Mouse (Mus musculus) granulocyte monocyte progenitor cell, adult 5-6 weeks (primary cell): ENCODE measurements around the gene Tmem189. TPM values are rescaled to one million over a fixed set of nuclear protein-coding genes. Genes with fewer than 3 reads are reported as not detected.

Source experiments
- ATAC-seq: replicated peaks from 2 replicates; pipeline ENCODE4 v1.8.0; 2016; ENCODE audit warnings: mild to moderate bottlenecking, moderate TSS enrichment, inconsistent platforms; ENCODE audit not compliant: poor library complexity, severe bottlenecking
- total RNA-seq, 2 experiments: library from RNA; stranded (forward) in 1 of 2; stranded (reverse) in 1 of 2; fragments of 200-712, 200-1000 nt in 1 of 2; fragments of >200 nt in 1 of 2; fragmentation: Nextera tagmentation in 1 of 2; gene quantifications; 2 replicates each; pipeline ENCODE4 v1.2.3; 2014 to 2017

Gene Tmem189
- 24.7 and 28.9 TPM in 2 replicates for total RNA-seq (2014; fragmentation: Nextera tagmentation)
- 13.4 and 13.6 TPM in 2 replicates for total RNA-seq (2017)

DNA sequence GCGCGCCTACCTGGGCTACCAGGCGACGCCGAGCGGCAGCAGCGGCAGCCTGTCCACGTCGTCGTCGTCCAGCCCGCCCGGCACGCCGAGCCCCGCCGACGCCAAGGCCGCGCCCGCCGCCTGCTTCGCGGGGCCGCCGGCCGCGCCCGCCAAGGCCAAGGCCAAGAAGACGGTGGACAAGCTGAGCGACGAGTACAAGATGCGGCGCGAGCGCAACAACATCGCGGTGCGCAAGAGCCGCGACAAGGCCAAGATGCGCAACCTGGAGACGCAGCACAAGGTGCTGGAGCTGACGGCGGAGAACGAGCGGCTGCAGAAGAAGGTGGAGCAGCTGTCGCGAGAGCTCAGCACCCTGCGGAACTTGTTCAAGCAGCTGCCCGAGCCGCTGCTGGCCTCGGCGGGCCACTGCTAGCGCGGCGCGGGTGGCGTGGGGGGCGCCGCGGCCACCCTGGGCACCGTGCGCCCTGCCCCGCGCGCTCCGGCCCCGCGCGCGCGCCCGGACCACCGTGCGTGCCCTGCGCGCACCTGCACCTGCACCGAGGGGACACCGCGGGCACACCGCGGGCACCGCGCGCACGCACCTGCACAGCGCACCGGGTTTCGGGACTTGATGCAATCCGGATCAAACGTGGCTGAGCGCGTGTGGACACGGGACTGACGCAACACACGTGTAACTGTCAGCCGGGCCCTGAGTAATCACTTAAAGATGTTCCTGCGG lies at the start of gene Tmem189:
Gene Tmem189 (minus strand): TSS at position 322 of the 718 bp plus-strand sequence.
- ATAC-seq: peak; percentile 20

DNA sequence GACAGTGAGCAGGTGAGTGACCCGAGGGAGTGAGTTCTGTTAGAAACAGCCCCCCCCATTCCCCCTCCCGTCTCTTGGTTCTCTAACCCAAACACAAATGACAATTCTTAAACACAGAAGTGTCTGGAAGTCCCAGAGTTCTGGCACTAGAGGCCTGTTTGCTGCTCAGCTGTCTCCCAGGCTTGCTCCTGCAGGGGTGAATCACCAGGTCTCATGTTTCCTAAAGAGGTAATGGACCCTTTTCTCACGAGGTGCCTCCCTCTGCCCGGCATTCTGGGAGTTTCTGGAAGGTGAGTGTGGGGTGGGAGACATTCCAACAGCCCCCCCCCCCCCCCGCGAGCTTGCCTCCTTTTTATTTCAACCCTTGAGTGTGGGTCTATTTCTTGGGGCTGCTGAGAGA lies 49.4 kb upstream of the Tmem189 start:
- no peak for ATAC-seq

DNA sequence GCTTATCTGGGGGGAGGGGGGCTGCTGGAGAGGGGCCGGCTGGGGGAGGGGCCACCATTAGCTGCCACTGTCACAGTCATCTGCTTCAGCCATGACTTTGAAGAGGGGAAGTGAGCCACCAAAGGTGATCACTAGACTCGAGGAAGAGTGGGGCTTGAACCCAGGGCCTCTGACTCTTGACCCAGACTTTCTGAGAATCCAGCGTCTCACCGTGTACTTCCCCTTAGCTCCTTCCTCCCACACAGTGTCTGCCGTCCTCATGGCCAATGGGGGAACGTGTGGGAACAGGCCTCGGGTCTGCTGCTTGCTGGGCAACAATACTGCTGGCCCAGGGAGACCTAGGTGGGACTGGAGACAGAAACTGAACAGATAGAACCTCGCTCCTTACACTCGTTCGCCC lies 45.2 kb upstream of the Tmem189 start:
- ATAC-seq: peak; percentile 42

DNA sequence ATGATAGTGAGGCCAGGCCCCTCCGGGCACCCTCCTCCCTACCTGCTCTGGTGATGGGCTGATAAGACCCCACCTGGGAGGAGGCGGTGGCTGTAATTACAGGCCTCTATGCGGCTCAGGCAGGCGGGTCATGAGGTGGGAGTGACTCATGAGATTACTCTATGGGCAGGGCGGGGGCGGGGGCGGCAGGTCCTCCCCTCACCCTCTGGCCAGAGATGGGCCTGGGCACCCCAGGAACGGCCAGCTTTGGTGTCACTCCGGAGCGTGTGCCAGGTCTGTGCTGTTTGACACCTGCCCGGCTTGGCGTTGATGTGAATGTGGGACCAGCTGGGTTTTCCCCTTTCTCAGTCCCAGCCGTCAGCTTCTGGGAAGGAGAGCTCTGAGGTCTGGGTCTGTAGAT lies 41.5 kb upstream of the Tmem189 start:
- ATAC-seq: no peak

DNA sequence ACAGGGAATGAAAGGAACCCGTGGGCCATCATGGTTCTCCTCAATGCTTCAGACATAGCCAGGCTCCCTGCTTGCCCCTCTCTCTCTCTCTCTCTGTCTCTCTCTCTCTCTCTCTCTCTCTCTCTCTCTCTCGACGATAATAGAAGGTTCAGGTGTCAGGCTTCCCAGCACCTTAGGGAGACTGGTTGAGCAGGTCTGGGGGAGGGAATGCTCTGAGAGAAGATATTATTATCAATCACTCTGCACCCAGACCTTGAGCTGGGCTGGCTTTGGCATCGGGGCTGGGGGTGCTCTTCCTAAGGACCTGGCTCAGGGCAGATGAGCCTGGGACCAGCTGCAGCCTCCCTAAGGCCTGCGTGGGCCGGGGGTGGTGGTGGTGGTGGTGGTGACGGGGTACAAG lies 40.4 kb upstream of the Tmem189 start:
- ATAC-seq: no peak

DNA sequence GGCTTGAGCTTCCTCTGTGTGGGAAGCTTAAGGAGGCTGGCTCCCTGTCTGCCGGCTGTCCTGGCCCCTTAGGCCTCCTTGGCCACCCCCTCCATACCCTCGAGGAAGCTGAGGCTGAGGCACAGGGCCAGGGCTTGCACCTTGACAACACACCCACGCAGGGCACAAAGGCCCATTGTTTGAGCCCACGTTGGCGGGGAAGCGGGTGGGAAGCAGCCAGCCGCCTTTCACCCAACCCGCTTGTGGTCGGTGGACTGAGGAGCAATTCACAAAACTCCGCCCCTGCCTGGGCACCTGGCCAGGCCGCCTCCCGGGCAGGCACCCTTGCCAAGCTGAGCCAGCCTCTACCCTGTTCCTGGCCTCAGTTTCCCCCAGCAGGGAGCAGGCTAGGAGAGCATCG lies 37.5 kb upstream of the Tmem189 start:
- peak; percentile 15; the same call in 1 of the 2 replicates for ATAC-seq

DNA sequence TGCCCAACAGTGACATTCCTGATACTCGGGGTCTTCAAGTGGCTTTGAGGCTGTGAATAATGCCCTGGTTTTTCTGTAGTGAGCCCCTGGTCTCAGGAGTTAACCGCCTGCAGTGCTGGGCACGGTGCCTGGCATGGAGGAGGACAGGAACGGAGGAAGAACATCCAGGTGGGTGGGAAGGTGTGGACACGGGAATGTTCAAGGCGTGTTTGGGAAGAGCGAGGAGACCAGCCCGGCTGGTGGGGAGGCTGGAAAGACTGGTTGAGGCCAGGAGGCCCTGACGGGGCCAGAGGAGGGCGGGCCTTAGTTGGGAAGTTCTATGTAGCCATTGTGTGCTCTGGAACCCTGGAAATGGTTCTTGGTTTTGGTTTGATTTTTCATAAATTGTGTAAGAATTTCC lies 36.3 kb upstream of the Tmem189 start:
- no peak for ATAC-seq

DNA sequence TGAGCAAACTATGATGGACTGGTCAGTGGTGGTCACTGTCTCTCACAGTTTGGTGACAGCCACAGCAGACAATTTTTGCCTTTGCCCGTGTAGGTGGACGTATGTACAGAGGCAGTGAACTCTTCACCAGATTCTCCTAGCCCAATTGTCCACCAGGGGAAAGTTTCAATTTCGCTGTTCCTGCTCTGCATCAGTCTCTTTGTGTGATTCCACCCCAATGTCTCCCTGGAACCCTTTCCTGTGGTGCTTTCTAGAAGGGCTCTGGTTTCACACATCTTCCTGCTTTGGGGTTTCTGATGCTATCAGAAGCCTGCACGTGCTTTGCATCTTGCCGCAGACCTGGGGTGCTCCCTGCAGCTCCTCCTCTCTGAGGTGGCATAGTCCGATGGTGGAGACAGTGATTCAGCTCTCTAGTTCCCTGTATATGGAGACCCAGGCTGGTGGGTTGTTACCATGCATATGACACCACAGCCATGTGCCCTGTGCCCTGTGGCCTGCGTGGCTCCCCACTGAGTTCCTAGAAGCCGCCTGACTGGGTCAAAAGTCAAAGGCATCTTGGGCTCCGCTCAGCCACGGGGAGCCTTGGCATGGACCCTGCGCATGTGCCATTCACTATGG lies 34.1 kb upstream of the Tmem189 start:
- ATAC-seq: peak; percentile 77

DNA sequence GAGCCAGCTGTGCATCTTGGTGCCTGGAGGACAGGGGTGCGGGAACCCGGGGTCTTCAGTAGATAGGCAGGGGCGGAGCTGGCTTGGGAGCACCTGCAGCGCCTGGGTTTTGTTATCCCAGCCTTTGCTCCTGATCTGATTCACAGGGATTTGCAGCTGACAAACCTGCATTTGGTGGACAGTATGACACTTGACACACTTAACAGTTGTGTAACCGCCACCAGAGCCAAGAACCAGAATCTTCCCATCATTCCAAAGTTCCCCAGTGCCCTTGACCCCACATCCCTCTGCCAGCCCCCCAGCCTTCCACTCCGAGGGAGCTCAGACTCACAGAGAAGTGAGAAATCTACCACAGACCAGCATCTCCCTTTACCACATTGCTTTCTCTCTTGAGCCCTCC lies 32.9 kb upstream of the Tmem189 start:
- ATAC-seq: no peak

DNA sequence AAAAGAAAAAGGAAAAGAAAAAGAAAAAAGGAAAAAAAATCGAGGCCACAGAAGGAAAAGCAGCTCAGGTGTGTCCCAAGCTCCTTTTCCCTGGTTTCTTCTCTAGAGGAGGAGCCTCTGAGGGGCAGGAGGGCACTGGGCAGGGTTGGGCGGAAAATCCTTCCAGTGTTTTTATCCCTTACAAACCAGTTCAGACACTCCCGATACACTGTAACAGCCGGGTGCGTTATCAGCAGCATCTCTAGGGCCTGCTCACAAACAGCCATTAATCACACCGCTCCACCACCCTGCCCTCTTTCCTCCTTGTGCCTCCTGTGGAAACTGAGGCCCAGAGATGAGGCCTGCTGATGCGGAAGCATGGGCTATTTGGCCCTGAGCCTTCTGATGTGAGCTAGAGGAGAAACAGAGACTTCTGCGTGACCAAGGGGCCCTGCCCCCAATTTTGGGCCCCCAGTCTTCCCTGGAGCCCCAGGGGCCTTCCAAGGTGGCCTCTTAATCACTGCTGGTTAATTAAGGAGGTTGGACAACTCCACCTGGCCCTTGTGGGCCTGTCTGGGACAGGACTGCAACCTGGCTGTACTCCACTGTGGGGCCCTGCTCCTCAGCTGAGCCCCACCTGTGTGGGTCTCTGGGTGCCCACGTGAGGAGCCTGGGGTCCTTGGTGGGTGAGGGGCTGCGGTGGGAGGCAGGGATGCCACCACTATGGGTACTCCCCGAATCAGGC lies 31.7 kb upstream of the Tmem189 start:
- no peak for ATAC-seq

DNA sequence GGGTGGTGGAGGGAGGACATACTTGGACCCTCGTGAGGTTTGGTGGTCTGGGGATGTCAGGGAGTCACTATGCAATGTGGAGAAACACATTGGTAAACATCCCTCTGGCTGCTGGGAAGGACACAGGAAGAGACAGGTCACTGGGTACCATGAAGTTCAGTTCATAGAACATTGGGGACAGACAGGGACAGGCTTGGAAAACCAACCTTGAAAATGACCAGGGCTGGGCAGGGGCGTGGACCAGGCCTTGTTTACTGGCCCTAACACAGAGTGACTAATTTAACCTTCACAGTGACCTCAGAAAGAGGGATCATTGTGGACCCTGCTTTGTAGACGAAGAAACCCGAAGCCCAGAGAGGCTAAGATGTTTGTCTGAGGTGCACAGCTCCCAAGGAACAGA lies 29.9 kb upstream of the Tmem189 start:
- no peak for ATAC-seq

DNA sequence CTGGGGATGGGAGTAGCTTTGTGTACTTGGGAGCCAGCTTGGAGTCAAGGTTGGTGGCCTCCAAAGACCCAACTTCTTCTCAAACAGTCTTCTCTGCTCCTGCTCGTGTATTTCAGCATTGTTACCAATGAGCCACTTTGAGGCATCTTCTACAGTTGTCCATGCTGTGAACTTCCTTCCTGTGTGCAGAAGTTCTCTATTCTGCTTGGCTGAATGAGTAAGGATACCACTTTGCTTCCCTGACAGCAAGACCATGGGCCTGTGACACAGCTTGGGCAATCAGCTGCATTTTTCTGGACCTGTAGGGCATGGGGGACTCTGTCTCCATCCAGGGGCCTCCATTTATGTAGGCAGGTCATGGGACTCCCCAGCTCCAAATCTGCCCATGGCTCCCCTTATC lies 27.6 kb upstream of the Tmem189 start:
- peak; percentile 51 for ATAC-seq

DNA sequence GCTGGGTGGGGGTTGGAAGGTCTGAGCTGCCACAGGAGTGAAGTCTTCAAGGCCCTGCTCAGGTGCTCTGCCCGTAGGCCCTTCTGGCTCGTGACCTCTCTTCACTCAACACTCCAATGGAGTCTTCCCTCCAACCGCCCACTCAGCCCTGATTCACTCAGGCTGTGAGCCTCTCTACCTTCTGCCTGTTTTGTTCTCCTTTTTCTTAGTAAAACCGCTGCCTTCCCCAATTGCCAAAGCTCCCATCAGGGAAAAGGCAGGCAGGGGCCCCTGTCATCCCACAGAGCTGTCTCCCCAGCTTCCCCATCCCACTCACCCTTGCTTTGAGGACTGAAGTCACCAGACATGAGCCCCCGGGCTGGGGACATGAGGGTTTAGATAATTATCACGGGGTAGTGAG lies 25.4 kb upstream of the Tmem189 start:
- ATAC-seq: peak; percentile 18

DNA sequence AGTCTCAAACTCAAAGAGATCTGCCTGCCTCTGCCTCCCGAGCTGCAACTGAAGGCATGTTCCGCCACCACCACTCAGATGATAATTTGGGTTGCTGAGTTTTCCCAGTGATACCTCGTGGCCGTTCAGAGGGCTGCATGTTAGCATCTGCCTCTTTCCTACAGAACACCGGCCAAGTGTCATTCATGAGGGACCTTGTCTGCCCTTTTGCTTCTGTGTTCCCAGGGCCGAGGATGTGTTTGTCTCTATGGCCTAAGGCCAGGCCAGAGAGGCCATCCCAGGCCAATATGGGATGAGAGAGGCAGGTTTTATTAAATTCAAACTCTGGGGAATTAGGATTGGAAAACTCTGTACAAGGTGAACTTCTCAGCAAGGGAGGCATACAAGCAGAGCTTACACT lies 24.7 kb upstream of the Tmem189 start:
- no peak for ATAC-seq

DNA sequence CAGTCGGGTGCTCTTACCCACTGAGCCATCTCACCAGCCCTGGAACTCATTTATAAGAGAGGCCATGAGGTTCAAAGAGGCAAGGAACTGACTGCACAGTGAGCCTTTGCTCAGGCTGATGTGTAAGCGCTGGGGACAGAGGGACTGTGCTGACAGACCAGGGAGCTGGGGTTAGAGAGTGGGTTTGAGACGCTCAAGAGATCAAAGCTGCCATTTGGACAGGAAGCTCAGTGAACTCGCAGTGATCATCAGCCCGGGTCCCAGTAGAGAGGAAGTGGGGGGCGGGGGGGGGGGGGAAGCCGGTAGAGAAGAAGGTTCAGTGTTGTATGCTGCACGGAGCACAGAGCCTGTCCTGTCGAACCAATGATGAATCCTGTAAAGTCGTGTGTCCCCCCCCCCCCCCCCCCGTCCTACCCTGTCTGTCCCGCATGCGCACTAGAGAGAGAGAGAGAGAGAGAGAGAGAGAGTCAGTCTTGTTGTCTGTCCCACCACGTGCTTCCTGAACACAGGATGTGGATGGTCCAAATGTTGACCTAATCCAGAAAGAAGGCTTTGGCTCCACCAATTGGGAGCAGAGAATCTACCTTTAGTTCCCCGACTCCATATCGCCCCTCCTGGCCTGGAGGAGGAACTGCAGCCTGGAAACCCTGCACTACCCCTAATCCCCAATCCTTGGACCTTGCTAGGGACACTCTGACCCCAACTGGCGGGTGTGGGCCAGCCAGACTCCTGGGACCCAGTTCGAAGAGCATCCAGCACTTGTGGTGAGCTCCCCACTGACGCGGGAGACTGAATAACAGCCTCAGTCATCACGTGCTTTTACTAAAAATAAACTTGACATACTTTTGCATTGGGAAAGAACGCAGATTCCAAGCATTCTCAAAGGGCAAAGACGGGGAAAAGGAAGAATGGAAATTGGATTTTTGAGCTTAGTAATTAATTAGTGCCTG lies 23.5 kb upstream of the Tmem189 start:
- peak; percentile 26 for ATAC-seq

DNA sequence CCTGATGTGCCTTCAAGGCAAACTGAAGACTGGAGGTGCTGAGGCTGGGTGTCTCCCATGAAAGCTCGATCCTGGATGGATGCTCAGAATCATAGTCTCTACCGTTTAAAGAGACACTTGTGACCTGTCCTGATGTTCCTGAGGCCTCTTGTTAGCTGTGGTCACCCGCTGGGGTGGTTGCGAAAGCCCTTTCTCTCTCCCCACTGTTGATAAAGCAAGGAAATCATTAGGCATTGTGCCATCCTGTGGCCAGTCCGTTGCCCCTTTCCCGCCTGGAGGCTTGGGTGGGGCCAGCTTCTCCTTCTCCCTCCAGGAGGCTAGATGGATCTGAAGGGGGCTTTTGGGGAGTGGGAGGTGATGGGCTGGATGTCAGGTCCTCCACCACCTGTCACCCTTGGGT lies 21.0 kb upstream of the Tmem189 start:
- peak; percentile 72 for ATAC-seq

DNA sequence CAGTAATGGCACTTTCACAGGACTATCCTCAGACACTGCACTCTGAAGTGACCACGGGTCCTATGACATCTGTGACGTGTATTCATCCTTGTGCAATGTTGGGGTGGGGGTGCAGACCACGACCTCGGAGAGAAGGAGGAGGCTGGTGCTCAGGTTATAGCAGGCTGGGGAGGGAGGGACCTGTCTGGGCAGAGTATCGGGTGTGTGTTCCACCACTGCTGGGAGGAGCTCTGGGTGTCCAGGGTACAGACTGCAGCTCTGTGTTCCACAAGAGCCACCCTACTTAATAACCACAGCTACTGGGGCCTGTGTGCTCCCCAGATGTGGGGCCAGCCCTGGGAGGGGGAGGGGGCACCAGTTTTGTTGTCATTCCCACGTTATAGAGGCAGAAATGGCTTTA lies 20.3 kb upstream of the Tmem189 start:
- ATAC-seq: peak; percentile 63

DNA sequence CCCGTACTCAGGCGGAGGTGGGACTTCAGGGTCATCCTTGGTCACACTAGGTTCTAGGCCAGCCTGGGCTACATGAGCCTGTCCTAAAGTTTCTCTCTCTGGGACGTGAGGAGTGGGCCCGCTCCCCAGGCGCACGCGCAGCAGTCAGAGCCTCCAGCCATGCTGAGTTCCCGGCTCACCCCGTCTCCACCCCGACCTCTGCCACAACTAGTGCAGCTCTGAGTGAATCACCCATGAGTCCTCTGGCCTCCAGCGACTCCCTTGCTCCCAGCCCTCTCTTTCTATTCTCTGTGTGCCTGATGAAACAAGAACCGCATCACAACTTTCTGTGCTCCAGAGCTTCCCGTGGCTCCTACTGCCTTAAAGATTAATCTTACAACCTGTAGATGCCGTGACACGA lies 18.8 kb upstream of the Tmem189 start:
- ATAC-seq: no peak

DNA sequence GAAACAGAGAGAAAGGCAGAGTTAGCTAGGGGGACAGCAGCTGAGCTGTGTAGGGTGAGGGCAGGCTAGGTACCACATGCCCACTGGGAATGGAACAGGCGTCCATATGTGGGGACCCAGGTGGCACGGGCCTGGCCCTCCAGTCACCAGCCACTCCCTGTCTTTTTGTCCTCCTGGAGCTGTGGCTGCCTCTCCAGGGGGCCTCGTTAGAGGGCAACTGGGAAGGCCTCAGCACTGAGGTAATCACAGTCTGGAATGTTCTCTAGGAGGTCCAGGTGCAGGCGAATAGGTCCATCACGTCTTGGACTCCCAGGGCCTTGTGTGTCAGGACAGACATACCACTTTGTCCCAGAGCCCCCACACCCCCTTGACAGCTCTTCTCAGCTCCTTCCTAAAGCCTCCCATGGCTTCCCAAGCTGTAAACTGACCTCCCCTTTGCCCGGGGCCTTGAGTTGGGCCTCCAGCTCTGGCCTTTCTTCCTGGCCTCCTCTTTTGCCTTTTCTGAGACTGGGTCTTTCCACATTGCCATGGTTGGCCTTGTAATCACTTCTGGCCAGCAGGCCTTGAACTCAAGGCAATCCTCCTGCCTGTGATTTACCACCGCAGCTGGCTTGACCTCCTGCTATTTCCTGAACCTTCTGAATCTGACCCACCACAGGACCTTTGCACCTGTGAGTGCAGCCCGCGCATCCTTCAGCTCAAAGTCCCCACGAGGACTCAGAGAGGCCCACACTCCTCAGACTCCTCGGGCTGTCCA lies 16.7 kb upstream of the Tmem189 start:
- no peak for ATAC-seq

DNA sequence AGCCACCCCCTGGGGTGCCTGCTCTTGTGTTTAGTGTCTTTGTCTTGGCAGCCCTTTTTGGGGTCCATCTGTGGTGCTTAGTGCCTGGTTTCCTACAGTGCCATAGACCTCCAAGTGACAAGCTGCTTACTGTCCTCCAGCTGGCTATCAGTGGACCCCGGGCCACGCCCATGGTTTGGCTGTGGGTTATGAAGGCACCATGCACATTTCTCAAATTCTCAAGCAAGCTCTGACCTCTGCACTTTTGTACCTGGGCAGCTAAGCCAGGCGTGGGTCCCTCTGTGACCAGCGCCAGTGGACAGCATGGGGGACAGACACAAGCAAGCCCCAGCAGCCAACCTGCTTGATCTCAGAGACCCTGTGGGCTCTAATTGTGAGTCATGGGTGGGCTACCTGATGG lies 14.8 kb upstream of the Tmem189 start:
- ATAC-seq: no peak
